Mouse (Mus musculus) liver, embryonic 14.5 days (tissue): ENCODE data around the gene Ramac. TPM values are rescaled to one million over a fixed set of nuclear protein-coding genes. Genes with fewer than 3 reads are reported as not detected.

Experiments
- ATAC-seq: fragments of 200-750 bp; cut with Nextera tagmentation; 2 replicates; pipeline ENCODE4 v1.8.0; 2017; ENCODE audit warnings: moderate number of reproducible peaks, mild to moderate bottlenecking, moderate library complexity; ENCODE audit not compliant: insufficient read depth
- DNase-seq, 3 experiments: peaks; one replicate each; pipeline ENCODE4 v3.0.0-alpha.2; 2012 to 2013; ENCODE audit warnings: low read depth in 3 of 3, low spot score in 3 of 3
- H3K27ac ChIP-seq: fragments of 300-500 bp; sonication (generic); 2 replicates; pipeline ENCODE4 v1.5.1; 2014; ENCODE audit warnings: moderate library complexity, mild to moderate bottlenecking, control low read depth, inconsistent platforms
- H3K27me3 ChIP-seq: fragments of 300-500 bp; sonication (generic); 2 replicates; pipeline ENCODE4 v1.6.1; 2014; ENCODE audit warnings: mild to moderate bottlenecking, low read length, moderate library complexity; ENCODE audit not compliant: control insufficient read depth, insufficient read depth
- H3K36me3 ChIP-seq: fragments of 300-500 bp; sonication (generic); replicated peaks from 2 replicates; pipeline ENCODE4 v1.6.1; 2014; ENCODE audit warnings: low read depth; ENCODE audit not compliant: control insufficient read depth, insufficient read depth
- H3K4me1 ChIP-seq, 2 experiments: fragments of 200-500 bp in 1 of 2; fragments of 300-500 bp in 1 of 2; sonication (generic) in 1 of 2; replicated peaks; 2 replicates each; pipeline ENCODE4 v1.6.1; 2012 to 2014; ENCODE audit warnings: antibody characterized with exemption in 1 of 2, inconsistent platforms in 1 of 2, low read length in 1 of 2; ENCODE audit not compliant: control insufficient read depth in 2 of 2, insufficient read depth in 2 of 2
- H3K4me2 ChIP-seq: fragments of 300-500 bp; sonication (generic); 2 replicates; pipeline ENCODE4 v1.6.1; 2014; ENCODE audit warnings: low read depth, mild to moderate bottlenecking, control low read depth, moderate library complexity
- H3K4me3 ChIP-seq, 2 experiments: fragments of 200-500 bp in 1 of 2; fragments of 300-500 bp in 1 of 2; sonication (generic) in 1 of 2; 2 replicates each; pipeline ENCODE4 v1.5.1; 2012 to 2014; ENCODE audit warnings: low read depth in 2 of 2, low read length in 2 of 2, mild to moderate bottlenecking in 2 of 2, control low read depth in 1 of 2, inconsistent platforms in 1 of 2, moderate library complexity in 1 of 2; ENCODE audit not compliant: insufficient read depth in 1 of 2
- H3K9ac ChIP-seq: fragments of 300-500 bp; sonication (generic); replicated peaks from 2 replicates; pipeline ENCODE4 v1.6.1; 2014; ENCODE audit warnings: mild to moderate bottlenecking, control low read depth, moderate library complexity
- H3K9me3 ChIP-seq: fragments of 300-500 bp; sonication (generic); 2 replicates; pipeline ENCODE4 v1.6.1; 2016; ENCODE audit warnings: low read length, mixed read lengths; ENCODE audit not compliant: control insufficient read depth
- CTCF ChIP-seq: IDR thresholded peaks from 2 replicates; pipeline ENCODE4 v1.5.1; 2016; ENCODE audit warnings: antibody characterized with exemption, low read depth, control low read depth
- EP300 ChIP-seq: IDR thresholded peaks from 2 replicates; pipeline ENCODE4 v1.6.1; 2016; ENCODE audit warnings: antibody characterized with exemption, low read depth
- WGBS: fragments of 180-500 bp; shearing (Covaris S2); extraction: QIAGEN DNeasy Blood & Tissue Kit; methylation state at CpG from one replicate; pipeline ENCODE4 v1.1.7; 2014; ENCODE audit not compliant: insufficient replicate concordance; 5-methylcytosine and 5-hydroxymethylcytosine counted together
- polyA plus RNA-seq, 2 experiments: library from polyadenylated mRNA; depleted of rRNA in 1 of 2; stranded (reverse) in 1 of 2; unstranded in 1 of 2; fragments of >200 nt; fragmentation: Nextera tagmentation in 1 of 2; extraction: Ambion mirVana in 1 of 2; gene quantifications; 2 replicates each; pipeline versions ENCODE4 v1.2.1 to v1.2.3; 2012 to 2014

Gene Ramac
- polyA plus RNA-seq, 2 experiments: 22.7 to 53.1 TPM

DNA sequence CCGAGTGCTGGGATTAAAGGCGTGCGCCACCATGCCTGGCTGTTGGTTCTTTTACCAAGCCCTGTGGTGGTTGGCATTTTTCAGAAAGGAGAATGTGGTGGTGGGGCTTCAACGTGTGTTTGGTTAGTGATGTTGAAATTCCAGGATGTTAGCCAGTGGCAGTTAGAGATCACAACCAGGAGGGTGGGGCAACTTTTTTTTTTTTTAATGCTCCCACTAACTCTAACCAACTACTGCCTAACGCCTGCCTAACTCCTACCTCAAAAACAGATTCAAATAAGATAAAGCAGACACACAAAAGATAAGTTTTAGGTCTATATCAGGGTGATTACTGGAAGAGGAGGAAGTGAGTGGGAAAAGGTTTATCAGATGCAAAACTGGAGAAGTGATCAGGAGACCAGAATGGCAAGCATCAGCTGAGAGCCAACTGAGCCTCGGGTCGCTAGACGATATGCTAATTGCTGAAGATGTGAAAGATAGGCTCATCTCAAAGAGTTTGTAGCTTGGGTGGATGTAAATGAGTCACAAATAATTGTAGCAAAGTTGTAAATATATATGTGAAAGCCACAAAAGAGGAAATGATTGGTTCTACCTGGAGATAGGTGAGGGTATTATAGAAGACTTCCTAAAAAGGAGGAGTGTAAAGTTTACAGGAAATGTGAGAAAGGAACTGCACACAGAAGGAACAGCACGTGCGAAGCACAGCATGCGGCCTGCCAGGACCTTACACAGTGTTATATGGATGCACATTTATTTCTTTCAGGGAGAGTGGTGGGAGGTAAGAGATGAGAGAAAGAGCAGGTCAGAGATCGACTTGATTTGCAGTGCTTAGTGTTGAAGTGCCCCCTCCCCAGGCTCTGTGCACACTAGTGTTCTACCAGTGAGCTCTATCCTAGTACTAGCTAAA is 30.3 kb upstream of the Ramac start:
- H3K27me3 ChIP-seq: no peaks in the 10 kb centered on the region
- no peak overlapping the region for H3K4me3 ChIP-seq
- no peak for DNase-seq
- no peaks in the 10 kb centered on the region for H3K36me3 ChIP-seq
- H3K9ac ChIP-seq: no peak overlapping the region
- H3K4me2 ChIP-seq: no peak overlapping the region
- H3K4me1 ChIP-seq: peaks cover 0 to 10% of the 10 kb centered on the region in 2 experiments; a peak in 3 of 4 replicates
- no peak for ATAC-seq
- no peak overlapping the region for H3K27ac ChIP-seq
- TF ChIP-seq CTCF (no peak), EP300 (no peak)
- WGBS: 55% methylated on average over 12 of the region's 12 CpGs
- H3K9me3 ChIP-seq: no peaks in the 10 kb centered on the region

DNA sequence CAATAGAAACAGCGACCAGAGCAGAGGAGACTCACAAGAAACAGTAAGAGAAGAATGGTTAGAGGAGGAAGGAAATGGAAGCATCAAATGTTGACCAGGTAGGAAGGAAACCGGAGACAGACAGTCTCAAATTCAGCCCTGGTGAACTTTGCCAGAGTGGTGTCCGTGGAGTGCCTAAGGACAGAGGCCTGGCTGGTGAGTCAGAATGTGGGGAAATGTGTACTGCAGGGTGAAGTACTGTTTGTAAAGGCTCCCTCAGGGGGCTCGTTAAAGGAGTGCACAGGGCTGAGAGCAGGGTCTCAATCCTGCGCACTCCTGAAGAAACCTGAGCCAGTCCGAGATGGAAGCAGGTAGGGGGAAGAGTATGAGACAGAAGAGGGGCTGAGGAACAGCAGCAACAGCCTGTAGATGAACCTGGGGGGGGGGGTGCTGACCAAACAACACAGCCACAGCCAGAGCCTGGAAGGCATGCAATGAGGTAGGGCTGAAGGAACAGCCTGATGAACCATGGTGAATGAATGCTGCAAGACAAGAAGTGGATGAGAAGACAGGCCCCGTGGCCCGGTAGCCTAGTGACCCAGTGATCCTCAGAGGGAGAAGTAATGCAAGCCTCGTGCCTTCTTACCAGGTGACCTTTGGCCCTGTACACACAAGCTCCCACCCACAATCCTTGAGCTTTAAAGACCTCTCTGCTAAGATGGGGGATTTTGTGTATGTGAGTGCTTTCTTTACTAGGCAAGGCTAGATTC is 27.3 kb upstream of the Ramac start:
- Histone ChIP-seq H3K9ac (no peak overlapping the region), H3K36me3 (no peaks in the 10 kb centered on the region), H3K9me3 (no peaks in the 10 kb centered on the region), H3K27ac (no peak overlapping the region), H3K4me1 (peaks cover 0 to 9% of the 10 kb centered on the region in 2 experiments; a peak in 1 of 4 replicates), H3K4me2 (no peak overlapping the region), H3K4me3 (no peak overlapping the region), H3K27me3 (no peaks in the 10 kb centered on the region)
- 52% methylated on average over 9 of the region's 9 CpGs for WGBS
- no peak for TF ChIP-seq CTCF
- no peak for TF ChIP-seq EP300
- DNase-seq (no peak), ATAC-seq (no peak)

- ATAC-seq (no peak), DNase-seq (no peak)
- TF ChIP-seq EP300 (no peak), CTCF (no peak)
- 60% methylated on average over 8 of the region's 8 CpGs for WGBS
- no peaks in the 10 kb centered on the region for H3K36me3 ChIP-seq
- H3K4me2 ChIP-seq: no peak overlapping the region
- H3K27ac ChIP-seq: no peak overlapping the region
- no peaks in the 10 kb centered on the region for H3K9me3 ChIP-seq
- H3K4me3 ChIP-seq: no peak overlapping the region
- no peaks in the 10 kb centered on the region for H3K27me3 ChIP-seq
- peaks cover 0 to 9% of the 10 kb centered on the region in 2 experiments; a peak in 1 of 4 replicates for H3K4me1 ChIP-seq
- H3K9ac ChIP-seq: no peak overlapping the region
These were observed 23.9 kb upstream of the Ramac start for GRCm38 (mm10) chr7:81738720-81739385.

DNA sequence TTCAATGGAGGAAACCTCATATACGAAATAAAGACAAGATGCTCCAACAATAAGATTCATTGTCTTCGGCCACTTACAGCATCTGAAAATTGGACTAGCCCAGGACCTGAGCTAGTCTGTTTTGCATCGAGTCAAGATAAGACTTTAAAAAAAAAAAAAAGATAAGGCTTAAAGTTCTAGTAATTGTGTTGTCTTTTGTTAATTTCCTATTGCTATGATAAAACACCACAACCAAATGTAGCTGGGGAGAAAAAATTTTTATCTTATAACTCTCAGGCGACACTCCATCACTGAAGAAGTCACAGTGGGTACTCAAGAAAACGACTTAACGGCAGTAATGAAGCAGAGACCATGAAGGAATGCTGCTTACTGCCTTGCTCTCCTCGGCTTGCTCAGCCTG is 22.7 kb upstream of the Ramac start:
- H3K36me3 ChIP-seq: no peaks in the 10 kb centered on the region
- no peak overlapping the region for H3K4me3 ChIP-seq
- no peak overlapping the region for H3K9ac ChIP-seq
- no peaks in the 10 kb centered on the region for H3K9me3 ChIP-seq
- no peak overlapping the region; the same call in 1 of the 2 replicates for H3K4me2 ChIP-seq
- ATAC-seq (no peak), DNase-seq (no peak)
- no peak overlapping the region for H3K27ac ChIP-seq
- 44% methylated on average over 7 of the region's 7 CpGs for WGBS
- no peaks in the 10 kb centered on the region for H3K27me3 ChIP-seq
- TF ChIP-seq CTCF (no peak), EP300 (no peak)
- H3K4me1 ChIP-seq: peaks cover 0 to 9% of the 10 kb centered on the region in 2 experiments; a peak in 1 of 4 replicates
